Mouse (Mus musculus) adrenal gland (tissue): ENCODE measurements around the gene Crlf3.
"Not testable (repeated sequence)": the region's sequence is repeated elsewhere in the genome, so short reads cannot be mapped to it uniquely, and the experiment has no call there.

Source experiments
- intact Hi-C: fragments of 180-260 bp; cut with DNase I; formaldehyde crosslinking; loops from one replicate; pipeline ENCODE4 v1.15.1; 2025

Gene Crlf3

GRCm38 (mm10) chr11:80071039-80071438 lies 9.8 kb downstream of the Crlf3 start:
- intact Hi-C loops, result no loop called here

GRCm38 (mm10) chr11:80069815-80070214 lies 11.0 kb downstream of the Crlf3 start:
- intact Hi-C loops, result no loop called here

- intact Hi-C loops, result no loop called here
Measured at GRCm38 (mm10) chr11:80067558-80067957, 13.2 kb downstream of the Crlf3 start.

DNA sequence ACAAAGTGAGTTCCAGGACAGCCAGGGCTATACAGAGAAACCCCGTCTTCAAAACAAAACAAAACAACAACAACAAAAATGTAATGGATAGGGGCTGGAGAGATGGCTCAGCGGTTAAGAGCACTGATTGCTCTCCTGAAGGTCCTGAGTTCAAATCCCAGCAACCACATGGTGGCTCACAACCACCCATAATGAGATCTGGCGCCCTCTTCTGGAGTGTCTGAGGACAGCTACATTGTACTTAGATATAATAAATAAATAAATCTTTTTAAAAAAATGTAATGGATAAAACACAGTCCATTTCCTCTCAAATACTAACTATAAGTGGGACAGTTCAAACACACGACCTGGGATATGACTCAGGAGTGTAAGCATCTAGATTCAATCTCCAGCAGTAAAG lies 14.4 kb downstream of the Crlf3 start:
- intact Hi-C loops, result not testable (repeated sequence)

DNA sequence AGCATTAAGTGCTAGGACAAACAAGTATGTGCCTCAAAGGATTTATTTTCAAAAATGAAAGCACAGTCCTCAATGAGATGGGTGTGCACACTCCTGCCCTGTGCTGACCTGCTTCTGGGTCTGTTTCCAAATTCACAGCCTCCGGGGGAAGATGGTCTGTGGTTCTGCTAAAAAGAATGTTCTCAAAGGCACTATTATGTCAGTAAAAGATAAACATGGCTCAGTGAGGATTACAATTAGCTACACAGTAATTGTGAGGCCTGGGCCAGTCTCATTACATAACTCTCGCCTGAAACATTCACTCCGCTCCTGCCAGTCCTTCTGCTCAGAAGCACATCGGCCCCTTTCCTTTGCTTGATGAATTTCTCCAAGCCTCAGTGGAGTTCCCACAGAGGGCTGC lies 18.6 kb downstream of the Crlf3 start:
- intact Hi-C loops, result no loop called here

DNA sequence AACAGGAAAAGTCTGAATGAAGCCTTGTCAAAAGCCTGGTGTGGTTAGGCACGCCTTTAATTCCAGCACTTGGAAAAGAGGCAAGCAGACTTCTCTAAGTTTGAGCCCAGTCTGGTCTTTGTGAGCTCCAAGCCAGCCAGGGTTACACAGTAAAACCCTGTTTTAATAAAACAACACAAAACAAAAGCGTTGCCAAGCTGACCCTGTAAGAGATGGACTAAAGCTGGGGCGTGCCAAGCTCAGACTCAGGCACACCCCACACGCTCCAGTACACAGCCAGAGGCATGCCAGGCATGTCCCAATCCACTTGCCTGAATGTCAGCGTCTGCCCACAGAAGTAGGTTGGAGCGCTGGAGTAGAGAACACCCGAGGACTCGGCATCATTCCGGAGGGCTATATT lies 24.6 kb downstream of the Crlf3 start:
- intact Hi-C loops, result no loop called here

- intact Hi-C loops, result no loop called here
Measured at GRCm38 (mm10) chr11:80054659-80055058, 26.1 kb downstream of the Crlf3 start.

DNA sequence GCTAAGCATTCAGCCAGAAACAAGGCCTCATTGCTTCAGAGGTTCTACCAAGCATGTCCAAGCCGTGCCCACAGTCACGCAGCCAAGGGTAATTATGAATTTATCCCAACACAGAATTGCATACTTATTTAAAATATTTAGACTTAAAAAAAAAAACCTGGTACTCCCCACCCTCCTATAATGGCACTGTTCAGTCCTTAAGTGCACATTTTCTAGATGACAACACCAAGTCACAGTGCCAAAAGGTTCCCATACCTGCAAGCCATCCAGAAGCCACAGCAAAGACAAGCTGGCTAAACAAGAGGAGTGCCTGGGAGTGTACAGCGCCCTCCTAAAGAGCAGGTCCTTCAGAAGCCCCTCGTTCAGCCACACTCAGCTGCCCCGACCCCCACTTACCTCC lies 27.6 kb downstream of the Crlf3 start:
- intact Hi-C loops, result no loop called here

DNA sequence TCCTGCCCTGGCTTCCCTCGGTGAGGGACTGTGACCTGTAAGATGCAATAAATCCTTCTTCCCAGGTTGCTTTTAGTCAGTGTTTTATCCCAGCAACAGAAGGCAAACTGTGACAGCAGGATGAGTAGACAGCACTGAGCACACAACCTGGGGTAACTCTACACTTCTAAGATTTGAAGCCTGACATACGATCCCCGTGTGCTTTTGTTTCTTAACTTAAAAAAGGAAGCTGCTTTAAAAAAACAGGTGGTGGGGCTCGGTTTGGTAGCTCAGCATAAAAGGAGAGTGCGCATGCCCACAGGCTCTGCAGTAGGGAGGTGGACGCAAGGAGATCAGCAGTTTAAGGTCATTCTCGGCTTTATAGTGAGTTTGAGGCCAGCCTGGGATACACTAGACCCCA lies 28.3 kb downstream of the Crlf3 start:
- intact Hi-C loops, result no loop called here

DNA sequence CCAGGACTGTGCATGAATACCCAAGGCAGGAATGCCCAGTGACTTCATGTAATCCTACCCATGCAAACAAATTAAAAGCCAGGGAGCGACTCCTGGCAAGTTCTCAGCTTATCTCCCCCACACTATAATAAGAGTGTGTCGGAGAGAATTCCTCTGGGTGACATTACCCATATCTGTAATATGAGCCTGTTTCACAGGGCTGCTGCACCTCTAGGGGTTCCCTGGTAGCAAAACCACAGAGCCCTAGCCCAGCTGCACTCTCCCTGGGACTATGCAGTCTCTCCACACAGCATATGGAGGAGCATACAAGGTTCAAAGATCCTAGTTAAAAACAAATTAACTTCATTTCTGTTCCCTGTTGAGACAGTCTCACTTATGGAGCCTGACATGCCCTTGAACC lies 30.7 kb downstream of the Crlf3 start:
- intact Hi-C loops, result no loop called here

GRCm38 (mm10) chr11:80046856-80047255 lies 33.9 kb downstream of the Crlf3 start:
- intact Hi-C loops, result loop anchor here (10.0 kb wide), 1 partner anchor 88 kb away; no protein-coding TSS in a partner anchor

DNA sequence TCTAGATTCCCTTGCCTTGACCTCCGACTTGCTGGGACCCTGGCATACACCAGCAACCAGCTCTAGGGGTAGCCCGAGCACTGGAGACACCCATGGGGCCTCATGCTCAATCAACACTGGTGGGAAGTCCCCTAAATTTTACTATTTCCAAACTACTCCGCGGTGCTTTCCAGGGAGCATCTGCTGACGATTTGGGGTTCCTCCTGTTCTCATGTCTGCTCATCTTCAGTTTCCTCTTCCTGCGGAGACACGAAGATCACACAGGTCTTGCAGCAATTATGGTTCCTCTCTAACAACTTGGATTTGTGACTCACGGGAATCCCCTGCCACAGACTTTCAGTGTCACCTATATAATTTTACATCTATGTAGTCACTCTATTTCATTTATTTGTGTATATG lies 37.4 kb downstream of the Crlf3 start:
- intact Hi-C loops, result loop anchor here (10.0 kb wide), 1 partner anchor 91 kb away; no protein-coding TSS in a partner anchor

DNA sequence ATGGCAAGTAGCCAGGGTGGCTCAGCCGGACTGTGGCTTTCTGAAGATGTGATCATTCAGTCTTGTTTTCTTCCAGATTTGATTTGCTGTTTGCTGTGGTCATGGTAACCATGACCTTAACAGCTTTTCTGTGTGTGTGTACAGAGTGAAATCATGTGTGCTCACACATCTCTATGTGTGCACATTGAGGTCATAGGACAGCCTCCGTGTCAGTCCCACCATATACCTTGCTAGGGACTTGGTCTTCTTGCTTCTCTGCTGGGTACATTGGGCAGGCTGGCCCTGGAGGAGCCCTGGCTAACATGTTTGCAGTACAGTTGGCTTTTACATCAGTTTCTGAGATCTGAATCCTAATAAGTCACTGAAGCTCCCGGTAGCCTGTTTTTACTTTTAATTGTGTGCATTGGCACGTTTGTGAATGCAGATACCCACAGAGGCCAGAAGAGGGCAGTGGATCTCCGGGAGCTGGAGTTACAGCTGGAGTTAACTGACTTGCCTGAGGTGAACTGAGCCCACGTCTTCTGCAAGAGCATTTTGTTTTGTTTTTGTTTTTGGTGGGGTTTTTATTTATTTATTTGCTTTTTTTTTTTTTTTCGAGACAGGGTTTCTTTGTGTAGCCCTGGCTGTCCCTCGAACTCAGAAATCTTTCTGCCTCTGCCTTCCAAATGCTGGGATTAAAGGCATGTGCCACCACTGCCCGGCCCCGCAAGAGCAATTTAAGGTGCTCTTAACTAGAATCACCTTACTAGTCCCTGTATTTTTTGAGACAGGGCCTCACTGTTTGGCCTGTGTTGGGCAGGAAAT lies 38.0 kb downstream of the Crlf3 start:
- intact Hi-C loops, result loop anchor here (10.0 kb wide), 1 partner anchor 92 kb away; no protein-coding TSS in a partner anchor

DNA sequence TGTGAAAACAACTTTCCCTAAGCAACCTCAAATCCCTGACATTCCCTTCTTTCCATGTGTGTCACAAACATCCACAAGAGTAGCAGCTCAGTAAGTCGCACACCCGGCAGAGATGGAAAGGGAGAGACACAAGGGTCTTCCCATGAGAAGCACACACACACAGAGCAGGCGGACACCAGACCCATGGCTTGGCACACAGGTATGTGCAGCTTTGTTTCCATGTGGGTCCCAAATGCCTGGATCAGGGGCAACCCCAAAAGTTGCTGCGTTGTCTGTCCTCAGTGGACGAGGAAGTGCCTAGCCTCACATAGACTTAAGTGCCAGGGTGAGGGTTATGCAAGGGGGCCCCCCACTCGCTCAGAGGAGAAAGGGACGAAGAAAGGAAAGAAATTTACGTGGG lies 43.3 kb downstream of the Crlf3 start:
- intact Hi-C loops, result no loop called here

- intact Hi-C loops, result no loop called here
Measured at GRCm38 (mm10) chr11:80021306-80021705, 59.5 kb downstream of the Crlf3 start.

DNA sequence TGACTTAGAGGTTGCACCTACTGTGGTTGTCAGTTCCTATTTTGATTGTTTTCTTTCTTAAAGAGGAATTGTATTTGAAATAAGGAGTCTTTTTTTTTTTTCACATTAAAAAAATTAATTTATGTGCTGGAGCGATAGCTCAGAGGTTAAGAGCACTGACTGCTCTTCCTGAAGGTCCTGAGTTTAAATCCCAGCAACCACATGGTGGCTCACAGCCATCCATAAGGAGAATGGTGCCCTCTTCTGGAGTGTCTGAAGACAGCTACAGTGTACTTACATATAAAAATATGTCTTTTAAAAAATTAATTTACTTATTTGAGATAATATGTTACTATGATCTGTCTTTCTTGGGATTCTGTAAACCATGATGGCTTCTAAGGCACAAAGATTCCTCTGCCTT lies 61.0 kb downstream of the Crlf3 start:
- intact Hi-C loops, result no loop called here

- intact Hi-C loops, result not testable (repeated sequence)
Measured at GRCm38 (mm10) chr11:80016533-80016932, 64.3 kb downstream of the Crlf3 start.
